Mouse (Mus musculus) erythroblast, embryonic 14.5 days (primary cell): ENCODE results near the gene Sparc.

Experiments
- GATA1 ChIP-seq: IDR thresholded peaks from 2 replicates; pipeline ENCODE4 v1.6.1; 2012; ENCODE audit warnings: low read length, inconsistent platforms, mixed read lengths
- TAL1 ChIP-seq: IDR thresholded peaks from 3 replicates; pipeline ENCODE4 v1.6.1; 2012; ENCODE audit warnings: low read length, inconsistent platforms, mixed read lengths

DNA sequence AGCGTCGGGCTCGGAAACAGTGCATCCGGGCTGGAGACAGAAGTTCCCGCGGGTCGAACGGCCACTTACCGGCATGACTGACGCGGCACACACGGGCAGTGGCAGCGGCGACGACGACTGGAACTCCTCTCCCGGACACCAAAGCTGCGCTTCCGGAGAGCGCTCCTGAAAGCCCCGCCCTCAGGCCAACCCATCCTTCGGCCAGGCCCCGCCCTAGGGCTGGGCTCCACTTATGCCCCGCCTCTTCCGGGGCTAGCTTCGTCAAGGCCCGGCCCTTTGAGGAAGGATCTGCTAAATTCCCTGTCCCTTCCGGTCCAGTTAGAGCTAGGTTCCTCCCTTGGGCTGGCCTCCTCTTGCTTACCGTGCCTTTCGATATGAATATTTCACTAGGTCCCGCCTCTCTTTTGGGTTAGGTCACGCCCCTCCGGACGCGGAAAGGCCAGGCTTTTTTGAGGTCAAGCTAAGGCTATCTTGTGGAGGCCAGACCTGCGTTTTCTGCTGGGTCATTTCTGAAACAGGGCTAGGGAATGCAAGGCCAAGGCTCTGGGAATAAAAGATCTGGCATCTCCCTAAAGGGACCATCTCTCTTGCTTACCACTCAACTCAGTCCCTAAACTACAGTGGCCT, 38.1 kb upstream of the Sparc start, which contains the start of gene Atox1:
- TF ChIP-seq TAL1 (no peak), GATA1 (no peak)
